Mouse (Mus musculus) thymus, adult 2 months (tissue): ENCODE measurements around the gene Gm15262.

Experiments used
- CTCF ChIP-seq: fragments of 200-500 bp; IDR thresholded peaks from 2 replicates; pipeline ENCODE4 v1.5.1; 2012; ENCODE audit warnings: mild to moderate bottlenecking, control low read depth, low read length, moderate library complexity, borderline replicate concordance; ENCODE audit not compliant: control insufficient read depth, poor library complexity, insufficient read depth; ENCODE audit errors: extremely low read depth
- POLR2A ChIP-seq: fragments of 200-500 bp; IDR thresholded peaks from 2 replicates; pipeline ENCODE4 v1.6.1; 2012; ENCODE audit warnings: mild to moderate bottlenecking, low read length, control low read depth, moderate library complexity; ENCODE audit not compliant: control insufficient read depth, poor library complexity, insufficient read depth; ENCODE audit errors: extremely low read depth

GRCm38 (mm10) chrX:161316443-161316842 lies 29.2 kb downstream of the Gm15262 start:
- TF ChIP-seq CTCF = no peak
- no peak for TF ChIP-seq POLR2A
